Mouse (Mus musculus): ENCODE results near the gene Tshz2. TPM values are rescaled to one million over a fixed set of nuclear protein-coding genes. Genes with fewer than 3 reads are reported as not detected.

The Tshz2 gene
- polyA plus RNA-seq, 1 experiment from 2014 or later: 32.0 TPM

DNA sequence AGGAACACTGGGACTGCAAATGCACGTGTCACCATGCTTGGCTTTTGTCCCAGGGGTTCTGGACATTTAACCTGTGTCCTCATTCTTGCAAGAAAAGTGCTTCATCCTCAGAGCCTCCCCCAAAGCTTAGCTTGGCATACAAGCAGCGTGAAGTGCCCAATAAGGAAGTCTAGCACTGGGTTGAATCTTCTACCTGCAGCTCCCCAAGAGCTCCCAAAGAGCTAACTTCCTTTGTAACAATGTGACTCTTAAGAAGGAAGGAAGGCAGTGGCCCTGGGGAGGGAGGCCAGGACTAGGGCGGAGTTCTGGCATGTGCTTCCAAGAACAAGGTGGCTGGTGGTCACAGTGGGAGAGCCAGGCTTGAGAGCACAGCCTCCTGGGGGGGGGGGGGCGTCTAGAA is 18.1 kb upstream of the Tshz2 start:
- H3K4me1 ChIP-seq (ENCODE audit: control insufficient read depth, insufficient read depth, low read depth, low read length): peaks cover 4% of the 10 kb centered on the region; the same call in 1 of the 2 replicates
- H3K4me3 ChIP-seq (ENCODE audit: low read length): no peak overlapping the region
- no peak overlapping the region for H3K4me2 ChIP-seq (ENCODE audit: low read length)
- no peak overlapping the region for H3K27ac ChIP-seq (ENCODE audit: low read depth, low read length)
- no peak overlapping the region for H3K9ac ChIP-seq (ENCODE audit: low read depth, low read length)
- no peaks in the 10 kb centered on the region for H3K9me3 ChIP-seq (ENCODE audit: control insufficient read depth, low read length)
- WGBS: 46% methylated on average over 4 of the region's 4 CpGs
- no peak for ATAC-seq
- no peaks in the 10 kb centered on the region for H3K27me3 ChIP-seq (replicated peaks; ENCODE audit: control insufficient read depth, insufficient read depth, low read length)
- no peaks in the 10 kb centered on the region for H3K36me3 ChIP-seq (ENCODE audit: control insufficient read depth, insufficient read depth, low read length)

DNA sequence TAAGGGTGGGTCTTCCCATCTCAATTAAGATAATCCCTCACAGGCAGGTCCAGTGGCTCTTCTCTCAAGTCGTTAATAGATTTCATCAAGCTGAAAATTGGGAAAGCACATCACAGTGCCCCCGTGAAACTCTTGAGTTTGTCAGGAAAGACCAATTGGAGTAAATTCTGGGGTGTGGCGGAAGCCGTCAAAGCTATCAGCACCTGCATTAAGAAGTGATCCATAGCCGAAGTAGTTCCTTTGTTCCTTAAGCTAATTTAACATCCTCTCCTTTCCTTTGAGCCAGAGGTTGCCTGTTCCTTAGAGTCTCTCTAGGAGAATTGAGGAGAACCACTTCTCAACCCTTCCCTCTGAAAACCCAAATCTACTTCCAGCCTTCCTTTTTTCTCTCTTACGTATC is 16.8 kb upstream of the Tshz2 start:
- H3K36me3 ChIP-seq (ENCODE audit: control insufficient read depth, insufficient read depth, low read length): no peaks in the 10 kb centered on the region
- no peak overlapping the region for H3K9ac ChIP-seq (ENCODE audit: low read depth, low read length)
- no peak overlapping the region for H3K4me2 ChIP-seq (ENCODE audit: low read length)
- 85% methylated on average over 6 of the region's 6 CpGs for WGBS
- no peak for ATAC-seq
- peaks cover 4% of the 10 kb centered on the region for H3K4me1 ChIP-seq (ENCODE audit: control insufficient read depth, insufficient read depth, low read depth, low read length)
- no peaks in the 10 kb centered on the region for H3K27me3 ChIP-seq (replicated peaks; ENCODE audit: control insufficient read depth, insufficient read depth, low read length)
- no peak overlapping the region for H3K4me3 ChIP-seq (ENCODE audit: low read length)
- H3K27ac ChIP-seq (ENCODE audit: low read depth, low read length): no peak overlapping the region
- H3K9me3 ChIP-seq (ENCODE audit: control insufficient read depth, low read length): no peaks in the 10 kb centered on the region

DNA sequence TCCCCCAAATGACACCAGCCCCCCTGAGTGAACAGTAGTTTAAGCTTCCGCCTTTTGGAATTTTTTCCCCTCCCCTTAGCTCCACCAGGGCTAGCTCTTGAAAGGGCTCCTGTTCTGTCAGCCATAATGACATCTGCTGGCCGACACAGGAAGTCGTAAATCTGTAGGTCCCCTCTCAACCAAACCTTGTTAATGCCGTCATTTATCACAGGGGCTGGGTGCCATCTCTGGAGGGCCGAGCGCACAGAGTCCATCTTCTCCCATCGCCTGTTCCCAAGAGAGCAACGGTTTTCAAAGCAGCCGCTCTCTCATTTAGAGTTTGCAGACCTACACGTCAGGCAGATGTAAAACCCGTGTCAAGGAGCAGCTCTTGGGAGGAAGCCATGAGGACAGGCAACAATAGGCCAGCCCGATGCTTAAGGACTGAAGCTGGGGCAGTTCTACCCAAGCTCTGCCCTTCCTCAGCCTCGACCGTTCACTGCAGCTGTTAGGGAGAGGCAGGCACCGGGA is 11.6 kb upstream of the Tshz2 start:
- peak; percentile 73 for ATAC-seq
- Histone ChIP-seq H3K27me3 (replicated peaks; ENCODE audit: control insufficient read depth, insufficient read depth, low read length) (no peaks in the 10 kb centered on the region), H3K9me3 (ENCODE audit: control insufficient read depth, low read length) (no peaks in the 10 kb centered on the region), H3K36me3 (ENCODE audit: control insufficient read depth, insufficient read depth, low read length) (no peaks in the 10 kb centered on the region), H3K4me1 (ENCODE audit: control insufficient read depth, insufficient read depth, low read depth, low read length) (peaks cover 2% of the 10 kb centered on the region; the same call in 1 of the 2 replicates), H3K4me3 (ENCODE audit: low read length) (no peak overlapping the region), H3K27ac (ENCODE audit: low read depth, low read length) (no peak overlapping the region), H3K9ac (ENCODE audit: low read depth, low read length) (0 out of 2 replicates have a peak overlapping the region, but pooled peaks have one; percentile 0), H3K4me2 (ENCODE audit: low read length) (peak overlapping the region; percentile 24)
- 33% methylated on average over 15 of the region's 15 CpGs for WGBS

DNA sequence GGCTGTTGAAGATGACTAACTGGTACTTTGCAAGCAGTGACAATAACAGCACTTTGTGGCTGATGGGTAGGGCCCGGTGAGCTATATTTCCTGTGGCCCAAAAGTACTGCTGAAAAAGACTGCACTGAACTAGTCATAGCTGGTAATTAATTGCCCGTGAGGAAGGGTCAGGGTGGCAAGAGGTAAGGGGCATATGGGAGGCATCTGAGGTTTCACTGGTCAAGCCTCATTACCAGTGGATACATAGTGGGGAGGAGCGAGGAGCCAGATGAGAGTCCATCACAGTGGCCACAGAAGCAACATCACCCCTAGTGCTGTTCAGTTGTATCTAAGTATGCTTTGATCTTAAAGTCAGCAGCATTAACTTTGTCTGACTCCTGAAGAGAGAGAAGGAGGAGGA is 2.7 kb upstream of the Tshz2 start:
- H3K4me1 ChIP-seq (ENCODE audit: control insufficient read depth, insufficient read depth, low read depth, low read length): peaks cover 3% of the 10 kb centered on the region; the same call in 1 of the 2 replicates

DNA sequence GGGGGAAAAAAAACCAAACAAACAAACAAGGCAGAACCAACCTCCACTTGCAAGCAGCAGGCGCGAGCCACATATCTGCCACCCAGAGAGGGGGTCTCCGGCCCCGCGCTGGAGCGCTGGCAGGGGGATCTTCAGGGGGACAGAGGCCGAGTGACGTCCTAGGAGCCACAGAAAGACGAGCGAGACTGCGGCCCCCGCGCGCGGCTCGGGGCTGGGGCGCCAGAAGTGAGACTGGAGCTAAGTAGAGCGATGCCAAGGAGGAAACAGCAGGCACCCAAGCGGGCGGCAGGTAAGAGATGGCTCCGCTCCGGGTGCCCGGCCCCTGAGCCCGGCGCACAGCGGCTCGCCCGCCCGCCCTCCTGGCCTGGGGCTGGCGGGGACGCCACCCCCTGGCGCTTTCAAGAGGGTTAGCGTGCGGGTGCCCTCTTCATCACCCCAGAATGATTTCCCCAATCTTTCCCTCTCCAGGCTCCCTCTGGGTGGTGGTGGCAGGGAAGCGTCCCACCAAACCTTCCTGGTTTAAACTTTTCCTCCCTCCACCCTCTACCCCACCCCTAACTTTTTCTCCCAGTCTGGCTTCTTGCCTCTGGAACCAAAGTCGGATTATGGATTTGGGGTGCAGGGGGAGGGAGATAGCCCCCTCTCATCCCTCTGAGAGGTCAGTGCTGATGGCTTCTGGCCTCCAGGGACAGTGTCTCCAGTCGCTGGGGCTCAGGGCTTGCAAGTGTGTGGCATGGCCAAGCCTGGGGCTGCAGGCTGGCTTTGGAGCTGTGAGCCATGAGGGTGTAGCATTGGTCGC is 877 bp downstream of the Tshz2 start:
- Histone ChIP-seq H3K27ac (ENCODE audit: low read depth, low read length) (peak overlapping the region; percentile 86), H3K4me1 (ENCODE audit: control insufficient read depth, insufficient read depth, low read depth, low read length) (peaks cover 3% of the 10 kb centered on the region; the same call in 1 of the 2 replicates), H3K4me2 (ENCODE audit: low read length) (peak overlapping the region; percentile 95), H3K36me3 (ENCODE audit: control insufficient read depth, insufficient read depth, low read length) (no peaks in the 10 kb centered on the region), H3K9me3 (ENCODE audit: control insufficient read depth, low read length) (no peaks in the 10 kb centered on the region), H3K9ac (ENCODE audit: low read depth, low read length) (peak overlapping the region; percentile 87), H3K27me3 (replicated peaks; ENCODE audit: control insufficient read depth, insufficient read depth, low read length) (no peaks in the 10 kb centered on the region), H3K4me3 (ENCODE audit: low read length) (peak overlapping the region; percentile 78)
- ATAC-seq: peak; percentile 35; the same call in 1 of the 2 replicates
- WGBS: 1% methylated on average over 35 of the region's 38 CpGs

More for the DNA sequence above, 2.7 kb upstream of the Tshz2 start:
- WGBS: 89% methylated on average over 3 of the region's 3 CpGs
- no peak overlapping the region for H3K4me3 ChIP-seq (ENCODE audit: low read length)
- H3K27ac ChIP-seq (ENCODE audit: low read depth, low read length): no peak overlapping the region
- no peak overlapping the region for H3K4me2 ChIP-seq (ENCODE audit: low read length)
- no peaks in the 10 kb centered on the region for H3K36me3 ChIP-seq (ENCODE audit: control insufficient read depth, insufficient read depth, low read length)
- no peak overlapping the region for H3K9ac ChIP-seq (ENCODE audit: low read depth, low read length)
- no peak for ATAC-seq
- no peaks in the 10 kb centered on the region for H3K9me3 ChIP-seq (ENCODE audit: control insufficient read depth, low read length)
- H3K27me3 ChIP-seq (replicated peaks; ENCODE audit: control insufficient read depth, insufficient read depth, low read length): no peaks in the 10 kb centered on the region

DNA sequence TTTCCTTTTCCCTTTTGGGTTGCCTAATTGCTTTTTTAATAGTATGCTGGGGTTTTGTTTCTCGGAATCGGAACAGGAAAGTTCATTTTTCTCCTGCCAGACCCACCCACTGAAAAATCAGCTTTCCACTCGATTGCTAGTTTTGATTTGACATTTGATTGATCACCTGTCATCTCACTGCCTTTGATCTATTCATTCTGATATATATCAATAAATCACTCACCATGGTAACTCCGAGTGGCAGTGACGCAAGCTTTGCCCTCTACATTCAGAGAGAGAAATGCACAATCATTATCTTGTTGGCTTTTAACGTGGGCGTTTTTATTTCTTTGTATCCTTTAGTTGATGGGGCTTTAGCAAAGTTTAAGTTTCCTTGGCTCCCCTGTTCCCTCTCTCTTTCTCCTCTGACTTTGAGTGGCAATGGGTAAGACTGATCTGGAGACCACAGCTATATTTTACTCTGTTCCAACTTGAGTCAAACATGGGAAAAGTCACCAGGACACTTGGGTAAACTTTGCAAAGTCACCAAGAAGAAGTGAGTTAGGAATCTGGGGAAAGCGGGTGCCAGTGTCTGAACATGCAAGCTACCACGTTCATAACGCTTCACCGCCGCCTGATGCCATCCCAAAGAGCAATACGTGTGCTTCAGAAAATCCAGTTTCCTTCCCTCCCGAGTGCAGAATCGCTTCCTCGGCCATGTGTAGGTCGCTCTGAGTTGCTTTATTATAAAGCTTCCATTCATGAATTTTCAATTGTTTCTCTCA is 2.0 kb downstream of the Tshz2 start:
- no peaks in the 10 kb centered on the region for H3K36me3 ChIP-seq (ENCODE audit: control insufficient read depth, insufficient read depth, low read length)
- no peak for ATAC-seq
- peak overlapping the region; percentile 78 for H3K4me3 ChIP-seq (ENCODE audit: low read length)
- no peaks in the 10 kb centered on the region for H3K9me3 ChIP-seq (ENCODE audit: control insufficient read depth, low read length)
- 24% methylated on average over 17 of the region's 17 CpGs for WGBS
- H3K27me3 ChIP-seq (replicated peaks; ENCODE audit: control insufficient read depth, insufficient read depth, low read length): no peaks in the 10 kb centered on the region
- H3K4me2 ChIP-seq (ENCODE audit: low read length): peak overlapping the region; percentile 95
- peak overlapping the region; percentile 87 for H3K9ac ChIP-seq (ENCODE audit: low read depth, low read length)
- H3K27ac ChIP-seq (ENCODE audit: low read depth, low read length): peak overlapping the region; percentile 86
- H3K4me1 ChIP-seq (ENCODE audit: control insufficient read depth, insufficient read depth, low read depth, low read length): peaks cover 3% of the 10 kb centered on the region; the same call in 1 of the 2 replicates

DNA sequence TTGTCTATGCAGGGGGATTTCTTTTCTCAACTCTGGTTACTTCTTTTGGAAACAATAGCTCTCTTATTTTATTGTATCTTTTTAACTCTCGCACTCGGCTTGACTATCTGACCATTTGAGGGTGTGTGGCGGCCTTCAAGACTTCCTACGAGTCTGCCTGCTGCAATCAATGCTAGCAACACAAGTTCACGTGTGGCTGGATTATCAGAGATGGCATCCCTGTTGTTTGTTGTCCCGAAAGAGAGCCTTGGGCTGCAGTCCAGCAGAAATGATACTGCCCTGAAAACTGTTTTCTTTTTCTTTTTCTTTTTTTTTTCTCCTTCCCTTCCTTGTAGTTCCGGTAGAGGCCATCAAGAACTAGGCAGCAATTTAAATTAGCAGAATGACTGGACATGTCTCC is 2.6 kb downstream of the Tshz2 start:
- Histone ChIP-seq H3K4me1 (ENCODE audit: control insufficient read depth, insufficient read depth, low read depth, low read length) (peaks cover 3% of the 10 kb centered on the region; the same call in 1 of the 2 replicates), H3K9ac (ENCODE audit: low read depth, low read length) (peak overlapping the region; percentile 54)
- WGBS: 20% methylated on average over 7 of the region's 7 CpGs

DNA sequence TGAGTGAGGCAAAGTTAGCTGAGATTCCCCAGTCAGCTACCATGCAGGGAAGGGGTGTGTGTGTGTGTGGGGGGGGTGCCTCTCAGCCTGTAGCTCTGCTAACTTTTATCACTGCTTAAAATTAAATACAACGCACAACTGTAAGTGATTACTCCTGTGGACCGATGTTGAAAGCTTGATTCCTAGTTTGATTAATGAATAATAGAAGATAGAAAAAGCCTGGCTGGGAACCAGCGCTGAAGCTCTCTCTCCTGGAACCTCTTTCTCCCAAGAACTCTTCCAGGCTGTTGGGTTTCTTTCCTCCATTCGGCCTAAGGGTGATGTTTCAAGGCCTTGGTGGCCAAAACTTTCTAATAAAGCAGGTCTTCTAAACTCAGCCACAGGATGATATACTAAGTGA is 3.6 kb downstream of the Tshz2 start:
- Histone ChIP-seq H3K36me3 (ENCODE audit: control insufficient read depth, insufficient read depth, low read length) (no peaks in the 10 kb centered on the region), H3K9me3 (ENCODE audit: control insufficient read depth, low read length) (no peaks in the 10 kb centered on the region), H3K4me1 (ENCODE audit: control insufficient read depth, insufficient read depth, low read depth, low read length) (peaks cover 3% of the 10 kb centered on the region; the same call in 1 of the 2 replicates), H3K9ac (ENCODE audit: low read depth, low read length) (peak overlapping the region; percentile 17; the same call in 1 of the 2 replicates), H3K27ac (ENCODE audit: low read depth, low read length) (peak overlapping the region; percentile 34; the same call in 1 of the 2 replicates), H3K27me3 (replicated peaks; ENCODE audit: control insufficient read depth, insufficient read depth, low read length) (no peaks in the 10 kb centered on the region), H3K4me2 (ENCODE audit: low read length) (peak overlapping the region; percentile 95), H3K4me3 (ENCODE audit: low read length) (peak overlapping the region; percentile 78)
- WGBS: 62% methylated on average over 4 of the region's 4 CpGs
- ATAC-seq: no peak

More for the DNA sequence above, 2.6 kb downstream of the Tshz2 start:
- H3K27ac ChIP-seq (ENCODE audit: low read depth, low read length): peak overlapping the region; percentile 86
- peak overlapping the region; percentile 78 for H3K4me3 ChIP-seq (ENCODE audit: low read length)
- no peaks in the 10 kb centered on the region for H3K9me3 ChIP-seq (ENCODE audit: control insufficient read depth, low read length)
- ATAC-seq: no peak
- no peaks in the 10 kb centered on the region for H3K36me3 ChIP-seq (ENCODE audit: control insufficient read depth, insufficient read depth, low read length)
- peak overlapping the region; percentile 95 for H3K4me2 ChIP-seq (ENCODE audit: low read length)
- no peaks in the 10 kb centered on the region for H3K27me3 ChIP-seq (replicated peaks; ENCODE audit: control insufficient read depth, insufficient read depth, low read length)

DNA sequence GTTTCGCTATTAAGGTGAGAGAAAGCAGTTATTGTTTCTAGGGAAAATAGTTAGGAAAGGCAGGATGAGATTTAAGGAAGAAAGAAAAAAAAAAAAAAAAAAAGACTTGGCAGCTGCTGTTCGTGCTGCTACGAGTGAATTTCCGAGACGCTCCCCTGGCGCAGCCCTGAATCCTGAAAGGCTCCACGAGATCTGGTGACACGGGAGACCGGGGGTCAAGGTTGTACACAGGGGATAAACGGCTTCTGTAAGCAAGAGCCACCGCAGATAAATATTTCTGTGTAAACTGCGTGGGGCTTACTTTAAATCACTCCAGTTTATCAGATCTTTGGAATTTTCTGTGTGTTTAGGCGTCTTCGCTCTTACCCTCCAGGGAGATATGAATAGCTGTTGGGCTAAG is 8.7 kb downstream of the Tshz2 start:
- H3K4me1 ChIP-seq (ENCODE audit: control insufficient read depth, insufficient read depth, low read depth, low read length): peaks cover 5% of the 10 kb centered on the region; the same call in 1 of the 2 replicates
- WGBS: 58% methylated on average over 14 of the region's 14 CpGs

More for the DNA sequence above, 8.7 kb downstream of the Tshz2 start:
- Histone ChIP-seq H3K9ac (ENCODE audit: low read depth, low read length) (no peak overlapping the region), H3K27me3 (replicated peaks; ENCODE audit: control insufficient read depth, insufficient read depth, low read length) (no peaks in the 10 kb centered on the region), H3K36me3 (ENCODE audit: control insufficient read depth, insufficient read depth, low read length) (no peaks in the 10 kb centered on the region), H3K9me3 (ENCODE audit: control insufficient read depth, low read length) (no peaks in the 10 kb centered on the region), H3K4me3 (ENCODE audit: low read length) (no peak overlapping the region), H3K4me2 (ENCODE audit: low read length) (peak overlapping the region; percentile 27; the same call in 1 of the 2 replicates), H3K27ac (ENCODE audit: low read depth, low read length) (no peak overlapping the region)
- no peak for ATAC-seq
